Mouse (Mus musculus) layer of hippocampus, adult 9-11 months (tissue): Measurements from ENCODE around the gene Svop.
A peak's percentile ranks its signal among the peaks of the same experiment; 100 is the strongest.

Source experiments
- DNase-seq: peaks from one replicate; pipeline ENCODE4 v3.0.0; 2022

Gene Svop

GRCm38 (mm10) chr5:114101873-114102272 is 10.5 kb upstream of the Svop start:
- peak; percentile 67 for DNase-seq

- no peak for DNase-seq
Observed at GRCm38 (mm10) chr5:114100390-114101099, 9.2 kb upstream of the Svop start.

GRCm38 (mm10) chr5:114099709-114100389 is 8.5 kb upstream of the Svop start:
- DNase-seq = peak; percentile 92

GRCm38 (mm10) chr5:114090421-114091013 is 853 bp downstream of the Svop start:
- DNase-seq = no peak

- DNase-seq = no peak
Observed at GRCm38 (mm10) chr5:114087875-114088480, 3.4 kb downstream of the Svop start.

- no peak for DNase-seq
Observed at GRCm38 (mm10) chr5:114085501-114085900, 5.9 kb downstream of the Svop start.

GRCm38 (mm10) chr5:114077009-114077408 is 14.4 kb downstream of the Svop start:
- DNase-seq = no peak

- DNase-seq = no peak
Observed at GRCm38 (mm10) chr5:114072262-114072661, 19.1 kb downstream of the Svop start.

- no peak for DNase-seq
Observed at GRCm38 (mm10) chr5:114070858-114071257, 20.5 kb downstream of the Svop start.

- DNase-seq = no peak
Observed at GRCm38 (mm10) chr5:114067982-114068381, 23.4 kb downstream of the Svop start.

GRCm38 (mm10) chr5:114067543-114067942 is 23.8 kb downstream of the Svop start:
- DNase-seq = no peak

GRCm38 (mm10) chr5:114066601-114067000 is 24.8 kb downstream of the Svop start:
- no peak for DNase-seq

GRCm38 (mm10) chr5:114065161-114065560 is 26.2 kb downstream of the Svop start, which contains the start of gene Usp30:
TSS of gene Usp30 (plus strand) at chr5:114065461.
- no peak for DNase-seq

GRCm38 (mm10) chr5:114063958-114064357 is 27.4 kb downstream of the Svop start:
- no peak for DNase-seq

GRCm38 (mm10) chr5:114061675-114062074 is 29.7 kb downstream of the Svop start:
- DNase-seq = no peak

- DNase-seq = no peak
Observed at GRCm38 (mm10) chr5:114057129-114057731, 34.1 kb downstream of the Svop start.

- no peak for DNase-seq
Observed at GRCm38 (mm10) chr5:114052246-114052761, 39.1 kb downstream of the Svop start.

- no peak for DNase-seq
Observed at GRCm38 (mm10) chr5:114048731-114049308, 42.5 kb downstream of the Svop start.

- no peak for DNase-seq
Observed at GRCm38 (mm10) chr5:114047182-114047581, 44.2 kb downstream of the Svop start.

- no peak for DNase-seq
Observed at GRCm38 (mm10) chr5:114046604-114047003, 44.8 kb downstream of the Svop start.

- no peak for DNase-seq
Observed at GRCm38 (mm10) chr5:114046151-114046550, 45.2 kb downstream of the Svop start.

- no peak for DNase-seq
Observed at GRCm38 (mm10) chr5:114045134-114045533, 46.2 kb downstream of the Svop start.

GRCm38 (mm10) chr5:114043800-114044199 is 47.6 kb downstream of the Svop start:
- no peak for DNase-seq
